Mouse (Mus musculus) thymus, adult 2 months (tissue): ENCODE measurements at regions not wholly inside any gene's neighbourhood (a gene's known extent, or its start where the extent isn't known, plus 50 kb on each side); places are given as distances from the start of the nearest gene placed in this dataset.

Experiments used
- CTCF ChIP-seq: fragments of 200-500 bp; IDR thresholded peaks from 2 replicates; pipeline ENCODE4 v1.5.1; 2012; ENCODE audit warnings: mild to moderate bottlenecking, control low read depth, low read length, moderate library complexity, borderline replicate concordance; ENCODE audit not compliant: control insufficient read depth, poor library complexity, insufficient read depth; ENCODE audit errors: extremely low read depth
- POLR2A ChIP-seq: fragments of 200-500 bp; IDR thresholded peaks from 2 replicates; pipeline ENCODE4 v1.6.1; 2012; ENCODE audit warnings: mild to moderate bottlenecking, low read length, control low read depth, moderate library complexity; ENCODE audit not compliant: control insufficient read depth, poor library complexity, insufficient read depth; ENCODE audit errors: extremely low read depth

DNA sequence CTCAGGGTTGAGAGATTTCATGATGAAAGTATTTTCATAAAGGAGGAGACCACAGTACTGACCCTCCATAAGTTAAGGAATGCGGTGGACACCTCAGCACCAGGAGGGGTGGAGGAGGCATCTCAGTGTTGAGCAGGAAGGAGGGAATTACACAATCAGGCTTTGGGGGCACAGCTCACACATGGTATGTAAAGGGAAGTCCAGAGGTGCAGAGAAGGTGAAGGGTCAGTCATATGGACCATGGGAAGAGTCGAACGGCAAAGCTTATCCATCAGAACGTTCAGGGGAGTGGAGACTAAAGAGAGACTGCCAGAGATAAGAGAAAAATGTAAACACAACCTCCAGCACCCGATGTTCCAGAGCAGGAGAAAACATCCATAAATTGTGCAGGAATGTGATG, 166.4 kb upstream of the Dapk1 start:
- no peak for TF ChIP-seq CTCF
- no peak for TF ChIP-seq POLR2A
